Mouse (Mus musculus): ENCODE measurements around the gene Mecom.

GRCm38 (mm10) chr3:29976580-29976979 is 571.2 kb downstream of the Mecom start:
- TF ChIP-seq ZC3H11A (IDR thresholded peaks at IDR 0.05; ENCODE audit: borderline replicate concordance, low read depth, low read length) (no peak), MAFK (IDR thresholded peaks at IDR 0.05; ENCODE audit: insufficient read depth, low read depth, low read length) (no peak), ZNF384 (IDR thresholded peaks at IDR 0.05; ENCODE audit: low read depth, low read length) (no peak), HCFC1 (IDR thresholded peaks at IDR 0.05; ENCODE audit: borderline replicate concordance, insufficient read depth, low read length) (no peak)
